Mouse (Mus musculus): ENCODE measurements at regions not wholly inside any gene's neighbourhood (a gene's known extent, or its start where the extent isn't known, plus 50 kb on each side); places are given as distances from the start of the nearest gene placed in this dataset.

- Histone ChIP-seq H3K9ac (ENCODE audit: low read depth, low read length, severe bottlenecking) (no peak overlapping the region), H3K4me2 (replicated peaks; ENCODE audit: low read depth, low read length, severe bottlenecking) (no peak overlapping the region)
- ATAC-seq (ENCODE audit: low FRiP score, low read depth): no peak
These were observed 119.5 kb upstream of the Fndc3a start for GRCm38 (mm10) chr14:72829261-72829660.

GRCm38 (mm10) chr14:72825549-72825948 lies 115.7 kb upstream of the Fndc3a start:
- no peak overlapping the region for H3K4me3 ChIP-seq (replicated peaks; ENCODE audit: low read length)
- TF ChIP-seq POLR2A (IDR thresholded peaks at IDR 0.05; ENCODE audit: borderline replicate concordance, extremely low read depth, insufficient read depth, insufficient read length): no peak
- no peak for ATAC-seq (ENCODE audit: low FRiP score, low read depth)
- no peaks in the 10 kb centered on the region; the same call in 1 of the 2 replicates for H3K4me1 ChIP-seq (ENCODE audit: control insufficient read depth, insufficient read depth, low read length)
- H3K9ac ChIP-seq (ENCODE audit: low read depth, low read length, severe bottlenecking): no peak overlapping the region
- H3K4me2 ChIP-seq (replicated peaks; ENCODE audit: low read depth, low read length, severe bottlenecking): no peak overlapping the region
- 77% methylated on average over 4 of the region's 4 CpGs for WGBS
- H3K27ac ChIP-seq (replicated peaks; ENCODE audit: low read depth, low read length): no peak overlapping the region
- no peaks in the 10 kb centered on the region for H3K27me3 ChIP-seq (ENCODE audit: control insufficient read depth, insufficient read depth, low read length)
- H3K36me3 ChIP-seq (ENCODE audit: control insufficient read depth, insufficient read depth, low read length): no peaks in the 10 kb centered on the region
- H3K9me3 ChIP-seq (ENCODE audit: control insufficient read depth, low read length): no peaks in the 10 kb centered on the region
- DNase-seq (ENCODE audit: low spot score): no peak

More at GRCm38 (mm10) chr14:72829261-72829660, 119.5 kb upstream of the Fndc3a start:
- no peaks in the 10 kb centered on the region for H3K36me3 ChIP-seq (ENCODE audit: control insufficient read depth, insufficient read depth, low read length)
- DNase-seq (ENCODE audit: low spot score): no peak
- H3K9me3 ChIP-seq (ENCODE audit: control insufficient read depth, low read length): no peaks in the 10 kb centered on the region
- no peak overlapping the region for H3K4me3 ChIP-seq (replicated peaks; ENCODE audit: low read length)
- TF ChIP-seq POLR2A (IDR thresholded peaks at IDR 0.05; ENCODE audit: borderline replicate concordance, extremely low read depth, insufficient read depth, insufficient read length): no peak
- H3K4me1 ChIP-seq (ENCODE audit: control insufficient read depth, insufficient read depth, low read length): no peaks in the 10 kb centered on the region; the same call in 1 of the 2 replicates
- H3K27ac ChIP-seq (replicated peaks; ENCODE audit: low read depth, low read length): no peak overlapping the region
- 13% methylated on average over 5 of the region's 5 CpGs for WGBS
- no peaks in the 10 kb centered on the region for H3K27me3 ChIP-seq (ENCODE audit: control insufficient read depth, insufficient read depth, low read length)

GRCm38 (mm10) chr14:72822231-72822615 lies 112.4 kb upstream of the Fndc3a start:
- no peak for DNase-seq (ENCODE audit: low spot score)
- 45% methylated on average over 3 of the region's 3 CpGs for WGBS
- no peak overlapping the region for H3K4me3 ChIP-seq (replicated peaks; ENCODE audit: low read length)

GRCm38 (mm10) chr14:72821517-72822230 lies 111.9 kb upstream of the Fndc3a start:
- WGBS: 69% methylated on average over 13 of the region's 13 CpGs
- Histone ChIP-seq H3K4me2 (replicated peaks; ENCODE audit: low read depth, low read length, severe bottlenecking) (no peak overlapping the region), H3K36me3 (ENCODE audit: control insufficient read depth, insufficient read depth, low read length) (no peaks in the 10 kb centered on the region), H3K4me3 (replicated peaks; ENCODE audit: low read length) (no peak overlapping the region), H3K9ac (ENCODE audit: low read depth, low read length, severe bottlenecking) (no peak overlapping the region), H3K27ac (replicated peaks; ENCODE audit: low read depth, low read length) (no peak overlapping the region), H3K4me1 (ENCODE audit: control insufficient read depth, insufficient read depth, low read length) (no peaks in the 10 kb centered on the region), H3K9me3 (ENCODE audit: control insufficient read depth, low read length) (no peaks in the 10 kb centered on the region), H3K27me3 (ENCODE audit: control insufficient read depth, insufficient read depth, low read length) (no peaks in the 10 kb centered on the region)
- ATAC-seq (ENCODE audit: low FRiP score, low read depth) (no peak), DNase-seq (ENCODE audit: low spot score) (no peak)
- no peak for TF ChIP-seq POLR2A (IDR thresholded peaks at IDR 0.05; ENCODE audit: borderline replicate concordance, extremely low read depth, insufficient read depth, insufficient read length)

More at GRCm38 (mm10) chr14:72822231-72822615, 112.4 kb upstream of the Fndc3a start:
- Histone ChIP-seq H3K4me2 (replicated peaks; ENCODE audit: low read depth, low read length, severe bottlenecking) (no peak overlapping the region), H3K27ac (replicated peaks; ENCODE audit: low read depth, low read length) (no peak overlapping the region), H3K36me3 (ENCODE audit: control insufficient read depth, insufficient read depth, low read length) (no peaks in the 10 kb centered on the region), H3K4me1 (ENCODE audit: control insufficient read depth, insufficient read depth, low read length) (no peaks in the 10 kb centered on the region), H3K9me3 (ENCODE audit: control insufficient read depth, low read length) (no peaks in the 10 kb centered on the region), H3K27me3 (ENCODE audit: control insufficient read depth, insufficient read depth, low read length) (no peaks in the 10 kb centered on the region), H3K9ac (ENCODE audit: low read depth, low read length, severe bottlenecking) (no peak overlapping the region)
- no peak for ATAC-seq (ENCODE audit: low FRiP score, low read depth)
- no peak for TF ChIP-seq POLR2A (IDR thresholded peaks at IDR 0.05; ENCODE audit: borderline replicate concordance, extremely low read depth, insufficient read depth, insufficient read length)

- no peak for ATAC-seq (ENCODE audit: low FRiP score, low read depth)
- Histone ChIP-seq H3K27ac (replicated peaks; ENCODE audit: low read depth, low read length) (no peak overlapping the region), H3K9me3 (ENCODE audit: control insufficient read depth, low read length) (no peaks in the 10 kb centered on the region), H3K4me3 (replicated peaks; ENCODE audit: low read length) (no peak overlapping the region), H3K9ac (ENCODE audit: low read depth, low read length, severe bottlenecking) (no peak overlapping the region), H3K36me3 (ENCODE audit: control insufficient read depth, insufficient read depth, low read length) (no peaks in the 10 kb centered on the region), H3K27me3 (ENCODE audit: control insufficient read depth, insufficient read depth, low read length) (no peaks in the 10 kb centered on the region), H3K4me1 (ENCODE audit: control insufficient read depth, insufficient read depth, low read length) (no peaks in the 10 kb centered on the region), H3K4me2 (replicated peaks; ENCODE audit: low read depth, low read length, severe bottlenecking) (no peak overlapping the region)
- DNase-seq (ENCODE audit: low spot score): no peak
- WGBS: 92% methylated on average over 4 of the region's 4 CpGs
- no peak for TF ChIP-seq POLR2A (IDR thresholded peaks at IDR 0.05; ENCODE audit: borderline replicate concordance, extremely low read depth, insufficient read depth, insufficient read length)
These were observed 109.2 kb upstream of the Fndc3a start for GRCm38 (mm10) chr14:72819037-72819436.

All from limb, embryonic 14.5 days (tissue).